Mouse (Mus musculus) myocyte (in vitro differentiated cells): ENCODE results near the gene Rap2b. TPM values are rescaled to one million over a fixed set of nuclear protein-coding genes. Genes with fewer than 3 reads are reported as not detected.

ENCODE experiments used
- H3K27me3 ChIP-seq: one replicate; pipeline ENCODE4 v1.6.1; 2011; ENCODE audit not compliant: control insufficient read depth, insufficient read depth, insufficient read length
- H3K36me3 ChIP-seq: one replicate; pipeline ENCODE4 v1.6.1; 2011; ENCODE audit not compliant: control insufficient read depth, insufficient read depth
- H3K4me2 ChIP-seq: one replicate; pipeline ENCODE4 v1.6.1; 2011; ENCODE audit warnings: low read depth, control low read depth
- H3K4me3 ChIP-seq: one replicate; pipeline ENCODE4 v1.5.1; 2011; ENCODE audit warnings: mild to moderate bottlenecking, control low read depth, moderate library complexity
- H3K79me2 ChIP-seq: one replicate; pipeline ENCODE4 v1.6.1; 2011; ENCODE audit not compliant: control insufficient read depth, insufficient read depth
- H3ac ChIP-seq: one replicate; pipeline ENCODE4 v1.6.1; 2011; ENCODE audit not compliant: control insufficient read depth, insufficient read length
- CEBPB ChIP-seq: IDR thresholded peaks from 2 replicates; pipeline ENCODE4 v1.6.1; 2011; ENCODE audit warnings: mild to moderate bottlenecking, moderate library complexity; ENCODE audit not compliant: poor library complexity, insufficient read depth, severe bottlenecking
- E2F4 ChIP-seq: IDR thresholded peaks from one replicate; pipeline ENCODE4 v1.6.1; 2011; ENCODE audit warnings: mild to moderate bottlenecking, control low read depth, moderate library complexity; ENCODE audit not compliant: insufficient read depth
- MAX ChIP-seq: IDR thresholded peaks from one replicate; pipeline ENCODE4 v1.6.1; 2011; ENCODE audit warnings: low read depth, mild to moderate bottlenecking, control low read depth
- MYOD1 ChIP-seq, 3 experiments: IDR thresholded peaks; one replicate each; pipeline ENCODE4 v1.6.1; 2011; ENCODE audit warnings: control low read depth in 2 of 3, low read depth in 2 of 3, mild to moderate bottlenecking in 2 of 3, moderate library complexity in 1 of 3; ENCODE audit not compliant: insufficient read length in 2 of 3, control insufficient read depth in 1 of 3
- MYOG ChIP-seq, 3 experiments: IDR thresholded peaks; one replicate each; pipeline ENCODE4 v1.6.1; 2011; ENCODE audit warnings: control low read depth in 2 of 3, low read depth in 2 of 3, mild to moderate bottlenecking in 2 of 3; ENCODE audit not compliant: insufficient read length in 2 of 3, control insufficient read depth in 1 of 3, insufficient read depth in 1 of 3
- POLR2A ChIP-seq: IDR thresholded peaks from one replicate; pipeline ENCODE4 v1.6.1; 2011; ENCODE audit warnings: low read depth, mild to moderate bottlenecking, control low read depth, moderate library complexity; ENCODE audit not compliant: insufficient read length
- POLR2AphosphoS2 ChIP-seq: IDR thresholded peaks from one replicate; pipeline ENCODE4 v1.6.1; 2011; ENCODE audit warnings: low read depth, control low read depth; ENCODE audit not compliant: insufficient read length
- REST ChIP-seq: IDR thresholded peaks from one replicate; pipeline ENCODE4 v1.6.1; 2011; ENCODE audit warnings: mild to moderate bottlenecking, control low read depth, moderate library complexity; ENCODE audit not compliant: insufficient read depth, insufficient read length
- SRF ChIP-seq: IDR thresholded peaks from one replicate; pipeline ENCODE4 v1.6.1; 2011; ENCODE audit warnings: low read depth; ENCODE audit not compliant: control insufficient read depth, insufficient read length
- TCF12 ChIP-seq: IDR thresholded peaks from one replicate; pipeline ENCODE4 v1.6.1; 2011; ENCODE audit warnings: mild to moderate bottlenecking, control low read depth; ENCODE audit not compliant: poor library complexity, insufficient read depth, severe bottlenecking
- TCF3 ChIP-seq: IDR thresholded peaks from one replicate; pipeline ENCODE4 v1.6.1; 2011; ENCODE audit warnings: low read depth, control low read depth; ENCODE audit not compliant: insufficient read length
- USF1 ChIP-seq: IDR thresholded peaks from one replicate; pipeline ENCODE4 v1.6.1; 2011; ENCODE audit warnings: low read depth, mild to moderate bottlenecking, control low read depth, moderate library complexity
- polyA plus RNA-seq: library from polyadenylated mRNA; unstranded; fragments of >200 nt; fragmentation: generic; extraction: Trizol; gene quantifications from one replicate; pipeline ENCODE4 v1.2.1, GENCODE M21; 2012; ENCODE audit warnings: missing spikeins

Rap2b gene
- polyA plus RNA-seq, 1 experiment: 4.2 TPM

DNA sequence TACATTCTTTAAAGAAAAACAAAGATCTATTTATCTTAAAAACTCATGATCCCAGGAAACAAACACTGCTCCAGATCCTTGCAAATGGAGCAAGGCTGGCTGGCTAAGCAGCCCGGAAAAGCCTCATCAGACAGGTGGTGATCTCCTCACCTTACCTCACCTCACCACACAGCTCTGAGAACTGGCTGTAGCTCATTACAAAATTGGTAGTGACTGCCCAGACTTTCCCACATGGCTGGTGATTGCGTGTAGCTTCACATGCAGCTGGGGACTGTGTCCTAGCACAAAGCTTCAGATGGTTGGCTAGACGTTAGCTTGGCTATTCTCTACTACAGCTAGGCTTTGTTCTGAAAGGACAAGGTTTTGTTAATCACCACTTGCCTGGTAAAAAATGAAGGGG, 24.2 kb upstream of the Rap2b start:
- no peaks in the 10 kb centered on the region for H3K27me3 ChIP-seq
- no peak overlapping the region for H3K4me2 ChIP-seq
- no peaks in the 10 kb centered on the region for H3K79me2 ChIP-seq
- TF ChIP-seq POLR2A (no peak), MYOD1 (IDR thresholded peaks at IDR 0.05; ENCODE audit: control insufficient read depth in 1 of 3, insufficient read length in 2 of 3, low read depth in 2 of 3) (no peak), TCF12 (no peak), POLR2AphosphoS2 (no peak)
- H3K4me3 ChIP-seq: no peak overlapping the region
- H3ac ChIP-seq: no peak overlapping the region
- no peaks in the 10 kb centered on the region for H3K36me3 ChIP-seq

GRCm38 (mm10) chr3:61340321-61340720, 21.1 kb upstream of the Rap2b start:
- no peaks in the 10 kb centered on the region for H3K36me3 ChIP-seq
- no peak overlapping the region for H3K4me2 ChIP-seq
- H3K4me3 ChIP-seq: no peak overlapping the region
- no peaks in the 10 kb centered on the region for H3K79me2 ChIP-seq
- no peak overlapping the region for H3ac ChIP-seq
- no peaks in the 10 kb centered on the region for H3K27me3 ChIP-seq
- TF ChIP-seq MYOD1 (IDR thresholded peaks at IDR 0.05; ENCODE audit: control insufficient read depth in 1 of 3, insufficient read length in 2 of 3, low read depth in 2 of 3) (no peak), USF1 (no peak), MAX (no peak), REST (no peak), POLR2AphosphoS2 (no peak), POLR2A (no peak), TCF3 (no peak), MYOG (IDR thresholded peaks at IDR 0.05; ENCODE audit: control insufficient read depth in 1 of 3, insufficient read depth in 1 of 3, insufficient read length in 2 of 3, low read depth in 2 of 3) (no peak), E2F4 (no peak), SRF (no peak), CEBPB (no peak), TCF12 (no peak)

GRCm38 (mm10) chr3:61344031-61344430, 17.4 kb upstream of the Rap2b start:
- no peak overlapping the region for H3ac ChIP-seq
- TF ChIP-seq CEBPB (no peak), MYOG (IDR thresholded peaks at IDR 0.05; ENCODE audit: control insufficient read depth in 1 of 3, insufficient read depth in 1 of 3, insufficient read length in 2 of 3, low read depth in 2 of 3) (no peak), POLR2AphosphoS2 (no peak), REST (no peak), MAX (no peak), TCF12 (no peak), POLR2A (no peak)
- H3K4me2 ChIP-seq: peak overlapping the region; percentile 54
- H3K36me3 ChIP-seq: no peaks in the 10 kb centered on the region
- no peaks in the 10 kb centered on the region for H3K79me2 ChIP-seq
- no peaks in the 10 kb centered on the region for H3K27me3 ChIP-seq
- H3K4me3 ChIP-seq: no peak overlapping the region

DNA sequence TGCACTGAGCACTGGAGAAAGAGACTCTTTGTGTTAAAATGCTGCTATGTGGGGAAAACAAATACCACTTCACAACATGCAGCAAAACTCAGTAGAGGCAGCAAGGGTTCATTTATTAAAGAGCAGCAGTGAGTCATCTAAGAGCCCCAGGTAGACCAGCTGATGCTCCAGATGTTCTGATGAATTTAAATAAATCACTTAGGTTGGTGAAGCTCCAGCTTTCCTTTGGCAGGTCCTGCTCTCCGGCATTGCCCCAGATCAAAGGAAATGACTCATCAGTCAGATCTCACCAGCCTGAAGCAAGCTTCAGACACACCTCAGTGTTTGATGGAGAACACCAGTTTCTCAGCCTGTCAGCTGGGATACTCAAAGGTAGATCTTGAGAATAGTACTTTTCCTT, 15.8 kb upstream of the Rap2b start:
- TF ChIP-seq MAX: no peak
- TF ChIP-seq MYOD1 (IDR thresholded peaks at IDR 0.05; ENCODE audit: control insufficient read depth in 1 of 3, insufficient read length in 2 of 3, low read depth in 2 of 3): no peak
- TF ChIP-seq E2F4: no peak
- TF ChIP-seq TCF12: no peak
- no peak for TF ChIP-seq TCF3
- TF ChIP-seq CEBPB: no peak
- no peak for TF ChIP-seq POLR2A
- no peak for TF ChIP-seq MYOG (IDR thresholded peaks at IDR 0.05; ENCODE audit: control insufficient read depth in 1 of 3, insufficient read depth in 1 of 3, insufficient read length in 2 of 3, low read depth in 2 of 3)
- TF ChIP-seq POLR2AphosphoS2: no peak
- no peak for TF ChIP-seq SRF
- TF ChIP-seq USF1: no peak
- TF ChIP-seq REST: no peak
- no peak overlapping the region for H3K4me2 ChIP-seq
- H3K4me3 ChIP-seq: no peak overlapping the region
- no peaks in the 10 kb centered on the region for H3K27me3 ChIP-seq
- H3K79me2 ChIP-seq: no peaks in the 10 kb centered on the region
- no peaks in the 10 kb centered on the region for H3K36me3 ChIP-seq
- H3ac ChIP-seq: no peak overlapping the region

DNA sequence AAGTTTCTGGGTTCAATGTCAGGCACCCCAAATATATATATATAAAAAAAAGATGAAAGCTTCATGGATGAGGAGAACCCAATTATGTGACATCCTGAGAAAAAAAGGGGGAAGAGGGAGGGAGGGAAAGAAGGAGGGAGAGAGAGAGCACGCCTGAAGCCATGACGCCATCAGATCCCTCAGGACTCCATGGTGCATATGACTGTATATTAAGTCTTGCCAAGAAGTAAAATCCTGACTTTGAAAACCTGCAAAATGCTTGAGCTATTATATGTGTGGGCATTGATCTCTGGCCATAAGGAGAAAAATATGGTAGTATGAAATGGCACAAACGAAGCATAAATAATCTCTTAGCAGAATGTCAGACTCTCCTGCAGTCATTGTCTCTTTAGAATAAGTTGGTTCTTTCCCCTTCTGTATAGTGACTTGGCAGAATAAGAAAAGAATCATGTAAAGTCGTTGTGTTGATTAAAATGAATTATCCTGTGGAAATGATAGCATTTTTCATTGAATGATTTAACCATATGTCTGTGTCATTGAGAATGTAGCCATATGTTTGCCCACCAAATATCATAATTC, 13.3 kb upstream of the Rap2b start:
- no peaks in the 10 kb centered on the region for H3K36me3 ChIP-seq
- H3K27me3 ChIP-seq: no peaks in the 10 kb centered on the region
- H3K79me2 ChIP-seq: no peaks in the 10 kb centered on the region
- H3K4me2 ChIP-seq: no peak overlapping the region
- no peak overlapping the region for H3K4me3 ChIP-seq
- no peak overlapping the region for H3ac ChIP-seq
- TF ChIP-seq SRF (no peak), MAX (no peak), POLR2A (no peak), REST (no peak), TCF12 (no peak)
